Mouse (Mus musculus): Measurements from ENCODE around the gene Arhgef10l. TPM values are rescaled to one million over a fixed set of nuclear protein-coding genes. Genes with fewer than 3 reads are reported as not detected.

Gene Arhgef10l
- polyA plus RNA-seq, 1 experiment = 34.6 TPM

DNA sequence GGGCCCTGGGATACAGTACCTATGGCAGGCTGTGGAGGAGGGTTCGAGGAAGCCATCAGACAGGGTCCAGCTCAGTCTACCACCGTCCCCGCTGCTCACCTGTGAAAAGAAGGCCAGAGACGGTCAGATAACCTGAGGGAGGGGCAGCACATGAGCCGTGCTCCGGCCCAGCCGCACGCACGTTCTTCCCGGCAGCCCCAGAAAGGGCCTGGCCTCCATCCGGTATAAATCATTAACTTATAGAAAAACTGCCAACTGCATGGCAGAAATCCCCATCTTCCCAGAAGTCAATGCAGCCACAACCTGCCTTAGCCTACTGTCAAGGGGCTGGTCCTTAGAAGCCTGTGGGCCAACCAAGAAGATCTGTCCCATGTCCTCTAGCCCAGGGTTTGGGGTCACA is 48.9 kb downstream of the Arhgef10l start:
- peak; percentile 33 for DNase-seq
- Histone ChIP-seq H3K4me1 (ENCODE audit: control insufficient read depth, insufficient read depth, low read length) (peaks cover 14% of the 10 kb centered on the region), H3K4me3 (replicated peaks; ENCODE audit: extremely low read depth, low read depth, low read length) (no peak overlapping the region)
- no peak for TF ChIP-seq CTCF (IDR thresholded peaks at IDR 0.05; ENCODE audit: insufficient read depth, low read length)
- no peak for TF ChIP-seq POLR2A (IDR thresholded peaks at IDR 0.05; ENCODE audit: borderline replicate concordance, extremely low read depth, low read depth, low read length)
- WGBS = 73% methylated on average over 11 of the region's 11 CpGs

DNA sequence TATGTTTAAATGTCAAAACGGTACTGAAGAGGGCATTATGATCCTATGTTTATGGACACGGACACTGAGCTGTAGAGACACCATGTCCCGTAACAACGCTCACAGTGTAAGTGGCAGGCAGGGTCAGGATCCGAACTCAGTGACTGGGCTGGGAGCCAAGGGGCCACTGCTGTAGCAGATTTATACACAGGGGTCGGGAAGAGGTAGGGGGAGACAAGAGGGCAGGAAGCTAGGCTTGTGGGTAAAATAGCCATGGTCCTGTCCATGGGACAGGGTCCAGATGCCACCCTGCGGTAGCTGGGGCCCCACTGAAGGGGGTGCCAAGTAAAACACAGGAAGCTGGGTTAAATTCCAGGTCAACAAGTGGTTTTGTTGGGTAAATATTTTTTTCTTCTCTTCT is 49.6 kb downstream of the Arhgef10l start:
- no peak for TF ChIP-seq CTCF (IDR thresholded peaks at IDR 0.05; ENCODE audit: insufficient read depth, low read length)
- no peak for TF ChIP-seq POLR2A (IDR thresholded peaks at IDR 0.05; ENCODE audit: borderline replicate concordance, extremely low read depth, low read depth, low read length)
- 38% methylated on average over 7 of the region's 7 CpGs for WGBS
- DNase-seq = peak; percentile 42
- H3K4me3 ChIP-seq (replicated peaks; ENCODE audit: extremely low read depth, low read depth, low read length) = no peak overlapping the region
- H3K4me1 ChIP-seq (ENCODE audit: control insufficient read depth, insufficient read depth, low read length) = peaks cover 14% of the 10 kb centered on the region

- WGBS = 50% methylated on average over 7 of the region's 7 CpGs
- Histone ChIP-seq H3K4me3 (replicated peaks; ENCODE audit: extremely low read depth, low read depth, low read length) (no peak overlapping the region), H3K4me1 (ENCODE audit: control insufficient read depth, insufficient read depth, low read length) (peaks cover 14% of the 10 kb centered on the region)
- TF ChIP-seq POLR2A (IDR thresholded peaks at IDR 0.05; ENCODE audit: borderline replicate concordance, extremely low read depth, low read depth, low read length) (no peak), CTCF (IDR thresholded peaks at IDR 0.05; ENCODE audit: insufficient read depth, low read length) (no peak)
- DNase-seq = peak; percentile 35
These were observed 50.0 kb downstream of the Arhgef10l start for GRCm38 (mm10) chr4:140615771-140616170.

DNA sequence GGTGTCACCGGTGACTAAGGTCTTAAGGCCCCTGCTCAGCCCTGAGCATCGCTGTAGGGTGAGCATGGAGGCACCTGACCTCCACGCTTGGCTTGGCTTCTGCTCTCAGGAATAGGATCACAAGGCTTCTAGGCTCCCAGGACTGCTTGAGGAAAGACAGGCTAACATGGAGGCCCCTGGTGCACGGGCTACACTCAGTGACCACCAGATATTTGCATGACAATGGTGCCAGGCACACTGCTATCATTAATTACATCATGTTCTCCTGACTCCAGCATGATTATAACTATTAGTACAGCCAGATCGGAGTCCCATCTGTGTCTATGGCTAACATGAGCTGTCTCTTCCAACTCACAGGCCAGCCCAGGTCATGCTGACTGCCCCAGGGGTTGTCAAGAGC is 51.3 kb downstream of the Arhgef10l start:
- TF ChIP-seq CTCF (IDR thresholded peaks at IDR 0.05; ENCODE audit: insufficient read depth, low read length) = no peak
- no peak for TF ChIP-seq POLR2A (IDR thresholded peaks at IDR 0.05; ENCODE audit: borderline replicate concordance, extremely low read depth, low read depth, low read length)
- Histone ChIP-seq H3K4me3 (replicated peaks; ENCODE audit: extremely low read depth, low read depth, low read length) (no peak overlapping the region), H3K4me1 (ENCODE audit: control insufficient read depth, insufficient read depth, low read length) (peaks cover 14% of the 10 kb centered on the region)
- DNase-seq = no peak
- WGBS = 93% methylated on average over 5 of the region's 5 CpGs

DNA sequence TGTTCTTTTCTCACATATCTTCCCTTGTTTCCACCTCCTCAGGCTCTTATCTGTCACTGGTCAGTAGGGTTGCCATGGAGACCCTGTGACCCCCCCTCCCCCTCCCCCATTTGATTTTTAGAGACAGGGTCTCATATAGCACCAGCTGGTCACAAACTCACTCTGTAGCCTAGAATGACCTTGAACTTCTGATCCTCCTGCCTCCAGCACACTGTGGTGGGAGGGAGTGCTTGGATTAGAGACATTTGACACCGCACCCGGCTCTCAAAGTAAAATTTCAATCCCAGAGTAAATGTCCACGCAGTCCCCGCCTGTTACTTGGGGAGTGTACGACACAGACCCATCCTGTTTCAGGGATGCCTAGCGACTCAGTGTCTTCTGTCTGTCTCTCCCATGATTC is 51.7 kb downstream of the Arhgef10l start:
- peaks cover 14% of the 10 kb centered on the region for H3K4me1 ChIP-seq (ENCODE audit: control insufficient read depth, insufficient read depth, low read length)
- 89% methylated on average over 6 of the region's 6 CpGs for WGBS
- DNase-seq = no peak
- TF ChIP-seq POLR2A (IDR thresholded peaks at IDR 0.05; ENCODE audit: borderline replicate concordance, extremely low read depth, low read depth, low read length) (no peak), CTCF (IDR thresholded peaks at IDR 0.05; ENCODE audit: insufficient read depth, low read length) (no peak)
- H3K4me3 ChIP-seq (replicated peaks; ENCODE audit: extremely low read depth, low read depth, low read length) = no peak overlapping the region

DNA sequence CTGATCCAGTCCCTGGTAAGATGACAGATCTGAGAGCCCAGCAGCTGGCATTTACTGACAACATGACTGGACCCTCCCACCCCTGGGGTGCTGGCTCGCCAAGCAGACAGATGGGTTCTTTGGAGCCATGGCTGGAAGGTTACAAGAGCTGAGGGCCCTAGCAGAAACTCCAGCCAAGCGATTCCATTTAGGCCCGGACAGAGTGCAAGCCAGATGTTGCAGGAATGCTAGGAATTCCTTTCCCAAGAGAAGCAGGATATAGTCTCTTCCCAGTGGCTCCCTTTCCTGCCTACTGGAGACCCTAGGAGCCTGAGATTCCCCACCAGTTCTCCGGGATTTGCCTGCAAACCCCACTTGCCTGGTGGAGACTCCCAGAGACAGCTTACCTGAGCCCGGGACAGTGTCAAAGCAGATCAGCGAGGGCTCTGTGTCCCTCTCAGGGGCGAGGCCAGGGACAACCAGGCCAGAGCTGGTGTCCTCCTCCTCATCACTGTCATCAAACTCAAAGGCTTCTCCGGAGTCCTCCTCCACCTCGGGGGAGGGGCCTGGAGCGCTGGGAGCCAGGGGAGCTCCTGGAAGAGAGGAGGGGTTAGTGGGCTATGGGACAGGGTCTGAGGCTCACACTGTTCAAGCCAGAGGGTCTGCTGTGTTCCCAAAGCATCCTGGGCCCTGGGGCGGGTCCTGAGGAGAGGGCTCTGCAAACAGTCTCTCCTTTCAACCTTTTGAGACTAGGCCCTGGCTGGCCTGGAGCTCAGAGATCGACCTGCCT is 54.8 kb downstream of the Arhgef10l start:
- WGBS = 47% methylated on average over 12 of the region's 12 CpGs
- TF ChIP-seq POLR2A (IDR thresholded peaks at IDR 0.05; ENCODE audit: borderline replicate concordance, extremely low read depth, low read depth, low read length) = no peak
- Histone ChIP-seq H3K4me3 (replicated peaks; ENCODE audit: extremely low read depth, low read depth, low read length) (no peak overlapping the region), H3K4me1 (ENCODE audit: control insufficient read depth, insufficient read depth, low read length) (peaks cover 2% of the 10 kb centered on the region)
- no peak for DNase-seq

GRCm38 (mm10) chr4:140608228-140608720 is 57.5 kb downstream of the Arhgef10l start:
- 84% methylated on average over 9 of the region's 9 CpGs for WGBS
- TF ChIP-seq CTCF (IDR thresholded peaks at IDR 0.05; ENCODE audit: insufficient read depth, low read length) (no peak), POLR2A (IDR thresholded peaks at IDR 0.05; ENCODE audit: borderline replicate concordance, extremely low read depth, low read depth, low read length) (no peak)
- Histone ChIP-seq H3K4me1 (ENCODE audit: control insufficient read depth, insufficient read depth, low read length) (no peaks in the 10 kb centered on the region; the same call in 1 of the 2 replicates), H3K4me3 (replicated peaks; ENCODE audit: extremely low read depth, low read depth, low read length) (no peak overlapping the region)
- no peak for DNase-seq

GRCm38 (mm10) chr4:140606779-140607178 is 59.0 kb downstream of the Arhgef10l start:
- DNase-seq = no peak
- no peak for TF ChIP-seq CTCF (IDR thresholded peaks at IDR 0.05; ENCODE audit: insufficient read depth, low read length)
- TF ChIP-seq POLR2A (IDR thresholded peaks at IDR 0.05; ENCODE audit: borderline replicate concordance, extremely low read depth, low read depth, low read length) = no peak
- H3K4me1 ChIP-seq (ENCODE audit: control insufficient read depth, insufficient read depth, low read length) = peaks cover 3% of the 10 kb centered on the region; the same call in 1 of the 2 replicates
- H3K4me3 ChIP-seq (replicated peaks; ENCODE audit: extremely low read depth, low read depth, low read length) = no peak overlapping the region
- 76% methylated on average over 7 of the region's 7 CpGs for WGBS

DNA sequence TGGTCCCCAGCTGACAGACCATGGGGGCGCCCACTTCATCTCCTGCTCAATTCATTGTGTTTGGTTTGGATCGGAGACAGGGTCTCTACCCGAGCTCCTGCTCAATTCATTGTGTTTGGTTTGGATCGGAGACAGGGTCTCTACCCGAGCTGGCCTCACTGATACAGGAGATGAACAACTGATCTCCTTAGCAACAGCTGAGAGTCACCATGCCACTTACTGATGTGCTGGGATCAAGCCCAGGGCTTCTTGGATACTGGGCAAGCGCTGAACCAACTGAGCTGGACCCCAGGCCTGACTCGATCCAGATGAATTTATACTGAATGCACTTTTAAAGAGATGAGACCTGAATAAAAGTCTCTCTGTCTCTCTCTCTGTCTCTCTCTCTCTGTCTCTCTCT is 59.6 kb downstream of the Arhgef10l start:
- Histone ChIP-seq H3K4me1 (ENCODE audit: control insufficient read depth, insufficient read depth, low read length) (peaks cover 3% of the 10 kb centered on the region; the same call in 1 of the 2 replicates), H3K4me3 (replicated peaks; ENCODE audit: extremely low read depth, low read depth, low read length) (no peak overlapping the region)
- DNase-seq = no peak
- 73% methylated on average over 7 of the region's 7 CpGs for WGBS
- TF ChIP-seq CTCF (IDR thresholded peaks at IDR 0.05; ENCODE audit: insufficient read depth, low read length) (no peak), POLR2A (IDR thresholded peaks at IDR 0.05; ENCODE audit: borderline replicate concordance, extremely low read depth, low read depth, low read length) (no peak)

GRCm38 (mm10) chr4:140605790-140606189 is 60.0 kb downstream of the Arhgef10l start:
- DNase-seq = no peak
- Histone ChIP-seq H3K4me3 (replicated peaks; ENCODE audit: extremely low read depth, low read depth, low read length) (no peak overlapping the region), H3K4me1 (ENCODE audit: control insufficient read depth, insufficient read depth, low read length) (peaks cover 3% of the 10 kb centered on the region; the same call in 1 of the 2 replicates)
- whole genome bisulfite sequencing = 74% methylated on average over 7 of the region's 7 CpGs
- TF ChIP-seq POLR2A (IDR thresholded peaks at IDR 0.05; ENCODE audit: borderline replicate concordance, extremely low read depth, low read depth, low read length) = no peak
- no peak for TF ChIP-seq CTCF (IDR thresholded peaks at IDR 0.05; ENCODE audit: insufficient read depth, low read length)

All from lung, adult 2 months (tissue).